Mouse (Mus musculus): ENCODE measurements at regions not wholly inside any gene's neighbourhood (a gene's known extent, or its start where the extent isn't known, plus 50 kb on each side); places are given as distances from the start of the nearest gene placed in this dataset.

DNA sequence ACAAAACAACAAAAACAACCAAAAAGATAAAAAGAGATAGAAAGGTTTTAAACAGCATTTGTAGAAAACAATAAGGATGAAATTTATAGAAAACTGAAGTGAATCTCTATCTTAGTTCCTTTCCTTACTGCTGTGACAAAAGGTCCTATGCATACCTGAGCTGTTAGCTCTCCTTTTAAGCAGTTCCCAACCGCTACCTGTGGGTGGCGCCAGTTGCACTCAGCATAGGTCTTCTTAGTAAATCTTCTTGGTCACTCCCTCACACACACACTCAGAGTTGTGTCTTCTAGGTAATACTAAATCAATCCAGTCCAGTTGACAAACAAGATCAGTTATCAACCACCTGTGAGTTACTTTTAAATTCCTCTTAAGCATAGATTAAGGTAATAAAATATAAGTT lies 355.5 kb upstream of the Prkcq start:
- no peak for DNase-seq (ENCODE audit: low spot score)

DNA sequence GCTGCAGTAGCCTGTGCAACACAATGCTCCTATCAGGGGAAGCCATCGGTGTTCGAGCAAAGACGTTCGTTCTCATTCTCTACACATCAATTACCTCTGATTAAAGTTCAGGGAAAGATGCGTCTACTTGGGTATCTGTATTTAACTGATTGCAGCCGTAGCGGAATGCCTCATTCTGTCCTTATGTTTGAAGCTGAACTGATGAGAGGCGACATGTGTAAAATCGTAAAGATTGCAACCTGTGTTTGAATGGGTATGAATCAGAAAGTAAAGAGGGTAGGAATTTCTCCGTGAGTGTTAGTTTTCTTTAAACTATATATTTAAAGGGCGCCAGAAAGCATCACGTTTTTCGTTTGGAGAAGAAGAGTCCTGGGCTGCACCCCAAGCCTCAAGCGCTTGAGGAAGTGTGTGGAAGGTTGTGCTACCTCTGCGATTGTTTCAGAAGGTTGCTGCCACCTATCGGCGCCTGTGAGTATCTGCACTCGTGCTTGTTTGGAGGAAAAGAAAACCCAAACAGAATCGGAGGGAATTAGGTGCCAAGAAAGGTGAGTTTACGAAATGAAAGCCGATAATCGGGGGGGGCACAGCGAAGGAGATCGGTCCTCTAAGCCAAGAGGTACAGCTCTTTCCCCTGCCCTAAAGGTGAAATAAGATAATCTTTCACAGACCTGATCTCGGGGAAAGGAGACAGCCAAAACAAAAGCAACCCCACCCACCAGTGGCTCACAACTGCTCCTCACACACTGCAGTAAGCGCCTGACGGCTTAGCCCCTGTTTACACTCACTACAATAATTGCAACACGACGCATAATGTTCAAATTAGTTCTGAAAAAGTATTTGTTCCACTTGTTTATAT lies 346.4 kb upstream of the Prkcq start:
- DNase-seq (ENCODE audit: low spot score) = peak; percentile 87

DNA sequence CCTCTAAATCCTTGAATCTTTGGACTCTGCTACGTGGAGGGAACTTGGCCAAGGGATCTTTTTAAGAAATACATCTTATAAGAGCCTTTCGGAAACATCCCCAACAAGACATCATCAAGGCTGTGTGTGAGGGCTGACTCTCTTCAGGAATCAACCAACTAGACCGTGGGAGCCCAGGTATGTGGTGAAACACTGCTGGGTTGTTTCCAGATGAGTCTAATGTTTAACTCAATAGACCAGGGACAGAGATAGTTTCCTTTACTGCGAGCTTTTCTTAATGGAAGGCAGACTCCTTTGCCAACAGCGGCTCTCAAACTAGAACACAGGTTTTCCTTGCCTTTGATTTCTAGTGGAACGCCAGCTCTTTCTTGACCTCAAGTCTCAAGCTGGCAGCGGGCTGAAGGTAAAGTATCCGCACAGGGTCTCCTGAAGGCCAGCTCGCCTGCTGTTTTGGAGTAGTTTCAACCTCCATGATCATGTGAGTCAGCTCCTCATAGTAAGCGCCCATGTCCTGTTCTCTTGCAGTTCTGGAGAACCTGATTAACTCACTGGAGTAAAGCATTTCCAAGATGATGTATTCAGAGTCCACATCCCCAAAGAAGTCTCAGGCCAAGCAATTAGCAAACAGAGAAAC lies 345.7 kb upstream of the Prkcq start:
- no peak for DNase-seq (ENCODE audit: low spot score)

DNA sequence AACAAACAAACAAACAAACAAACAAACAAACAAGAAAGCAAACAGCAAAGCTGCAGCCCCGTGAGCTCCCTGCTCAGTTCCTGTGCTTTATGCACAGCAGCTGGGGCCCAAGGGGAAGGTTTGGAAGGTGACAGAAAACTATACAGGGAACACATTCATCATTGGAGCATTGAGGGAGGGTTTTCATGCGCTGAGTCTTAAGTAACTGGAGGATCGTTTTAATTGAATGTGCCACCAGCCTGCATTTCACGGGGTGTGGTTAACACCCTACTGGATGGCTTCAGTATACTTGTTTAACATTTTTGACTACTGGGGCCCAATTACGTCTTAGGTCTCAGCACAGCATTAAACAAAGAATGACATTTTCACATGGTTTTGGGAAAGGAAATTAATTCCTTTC lies 331.9 kb upstream of the Prkcq start:
- no peak for DNase-seq (ENCODE audit: low spot score)

DNA sequence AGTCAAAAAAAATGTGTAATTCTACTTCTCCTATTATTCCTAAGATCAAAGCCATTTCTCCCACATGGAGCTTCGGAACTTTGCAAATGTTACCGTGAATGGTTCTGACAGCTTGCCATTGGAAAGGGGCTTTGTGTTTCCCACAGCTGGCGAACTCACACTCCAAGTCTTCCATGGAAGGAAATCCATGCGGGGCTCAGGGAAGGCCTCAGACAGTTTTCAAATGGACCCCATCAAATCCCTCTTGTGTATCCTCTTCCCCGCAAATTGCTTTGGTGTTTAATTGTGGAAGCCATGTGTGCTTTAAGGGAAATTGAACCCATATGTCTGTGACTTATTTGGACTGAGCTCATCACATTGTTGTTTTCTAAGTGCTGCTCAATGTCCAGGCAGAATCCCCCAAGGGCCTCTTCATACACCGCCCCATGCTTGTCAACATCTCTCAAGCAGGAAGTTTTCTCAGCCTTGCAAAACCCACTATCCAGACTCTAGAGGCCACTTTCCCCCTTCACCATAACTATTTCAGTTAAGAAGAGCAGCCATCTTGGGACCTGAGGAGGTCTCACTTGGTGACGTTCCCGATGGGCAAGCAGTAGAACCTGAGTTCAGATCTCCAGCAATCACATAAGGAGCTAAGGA lies 310.1 kb upstream of the Prkcq start:
- DNase-seq (ENCODE audit: low spot score) = no peak

DNA sequence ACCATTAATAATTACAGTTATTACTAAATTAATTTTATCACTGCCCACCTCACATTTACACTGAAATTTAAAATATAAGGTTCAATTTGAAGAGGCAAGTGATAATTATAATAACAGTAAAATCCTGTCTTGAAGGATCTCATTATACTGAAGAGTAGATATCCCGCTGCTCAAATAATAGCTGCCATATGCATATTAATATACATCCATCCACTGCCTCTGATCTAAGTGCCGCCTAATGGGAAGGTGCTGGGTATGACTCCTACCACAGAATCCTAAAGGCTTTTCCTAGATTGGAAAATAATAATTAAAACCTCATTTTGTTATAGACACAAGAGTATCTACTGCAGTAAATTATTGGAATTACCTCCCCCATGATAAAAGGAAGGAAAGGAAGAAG lies 307.5 kb upstream of the Prkcq start:
- no peak for DNase-seq (ENCODE audit: low spot score)

DNA sequence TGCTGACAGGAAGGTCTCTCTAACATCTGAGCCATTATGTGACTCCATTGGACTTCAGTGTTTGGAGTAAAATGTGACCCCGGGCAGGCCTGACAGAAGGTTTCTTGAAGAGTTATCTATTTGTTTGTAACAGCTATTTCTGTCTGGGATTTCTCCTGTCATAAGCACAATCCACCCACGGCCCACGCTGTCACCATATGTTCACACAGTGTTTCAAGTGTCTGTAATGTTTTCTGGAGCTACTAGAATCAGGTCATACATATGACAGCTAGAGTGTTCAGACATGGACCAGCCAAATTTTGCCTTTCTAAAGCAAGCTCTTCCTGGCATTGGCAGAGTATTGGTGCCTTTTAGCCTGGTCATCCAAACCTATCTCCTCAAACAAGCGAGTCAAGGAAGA lies 297.6 kb upstream of the Prkcq start:
- DNase-seq (ENCODE audit: low spot score) = no peak

DNA sequence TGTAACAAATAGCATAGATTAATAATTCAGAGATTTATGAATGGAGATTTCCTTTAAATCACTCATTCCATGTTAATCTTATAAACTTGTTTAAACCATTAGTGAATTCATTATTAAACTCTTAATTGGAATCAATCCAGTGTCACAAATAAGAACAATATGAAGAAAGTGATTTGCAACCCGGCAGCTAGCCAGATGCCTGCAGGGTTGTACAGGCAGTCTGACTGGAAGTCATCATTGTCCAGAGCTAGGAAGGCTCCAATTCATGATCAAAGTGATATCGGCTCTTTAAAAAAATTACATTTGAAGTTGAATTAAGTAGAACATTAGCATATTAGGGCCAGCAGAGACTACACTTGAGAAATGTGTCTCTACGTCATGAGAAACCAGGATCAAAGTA lies 270.0 kb upstream of the Prkcq start:
- DNase-seq (ENCODE audit: low spot score) = no peak

DNA sequence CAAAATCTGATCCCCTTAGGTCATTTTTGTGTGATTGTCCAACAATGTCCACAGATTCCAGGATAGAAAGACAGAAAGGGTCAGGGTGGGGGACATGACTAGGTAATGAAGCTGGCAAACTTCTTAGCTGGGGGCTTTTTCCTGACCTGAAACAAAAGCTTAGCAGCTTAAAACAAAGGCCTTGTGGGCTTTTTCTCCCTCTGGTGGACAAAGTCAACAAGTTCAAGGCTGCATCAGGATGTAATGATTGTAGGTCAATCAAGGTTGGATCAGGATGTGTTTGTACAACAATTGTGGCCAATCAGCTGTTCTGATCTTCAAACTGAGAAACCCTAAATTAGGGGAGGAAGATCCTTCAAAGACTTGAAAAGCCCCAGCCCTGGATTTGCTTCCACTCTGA lies 252.0 kb upstream of the Prkcq start:
- no peak for DNase-seq (ENCODE audit: low spot score)

DNA sequence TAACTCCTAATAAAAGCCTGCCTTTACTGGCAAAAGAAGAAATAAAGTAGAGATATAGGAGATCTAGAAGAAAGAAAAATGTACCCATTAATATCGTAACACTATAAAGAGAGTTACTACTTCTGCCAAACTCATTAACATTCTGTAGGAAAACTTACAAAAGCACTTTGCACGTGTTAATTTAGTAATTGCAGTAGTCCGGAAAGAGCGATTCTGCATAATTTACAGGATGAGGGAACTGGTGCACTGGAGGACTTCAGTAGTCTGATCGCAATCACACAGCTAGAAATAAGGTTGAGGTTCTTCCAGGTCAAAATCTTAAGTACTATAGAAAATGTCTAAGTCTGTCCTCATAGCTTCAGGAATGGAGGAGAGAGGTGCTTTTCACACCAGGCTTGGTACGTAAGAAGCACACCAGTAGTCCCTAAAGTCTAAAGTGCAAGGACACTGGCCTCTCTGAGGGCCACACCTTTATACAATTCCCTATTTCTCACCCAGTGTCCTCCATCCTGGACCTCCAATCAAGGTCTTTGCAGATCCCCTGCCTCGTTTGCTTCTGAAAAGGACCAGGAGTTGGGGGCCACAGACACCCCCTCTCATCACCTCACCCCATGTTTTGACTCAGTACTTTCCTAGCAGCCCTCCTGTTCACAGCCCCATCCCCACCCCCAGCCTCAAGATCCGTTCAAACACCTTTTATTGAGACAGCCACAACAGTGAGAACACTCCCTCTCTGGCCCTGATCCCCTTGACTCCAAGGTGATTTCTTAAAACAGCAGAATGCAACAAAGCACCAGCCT lies 251.0 kb upstream of the Prkcq start:
- DNase-seq (ENCODE audit: low spot score) = no peak

DNA sequence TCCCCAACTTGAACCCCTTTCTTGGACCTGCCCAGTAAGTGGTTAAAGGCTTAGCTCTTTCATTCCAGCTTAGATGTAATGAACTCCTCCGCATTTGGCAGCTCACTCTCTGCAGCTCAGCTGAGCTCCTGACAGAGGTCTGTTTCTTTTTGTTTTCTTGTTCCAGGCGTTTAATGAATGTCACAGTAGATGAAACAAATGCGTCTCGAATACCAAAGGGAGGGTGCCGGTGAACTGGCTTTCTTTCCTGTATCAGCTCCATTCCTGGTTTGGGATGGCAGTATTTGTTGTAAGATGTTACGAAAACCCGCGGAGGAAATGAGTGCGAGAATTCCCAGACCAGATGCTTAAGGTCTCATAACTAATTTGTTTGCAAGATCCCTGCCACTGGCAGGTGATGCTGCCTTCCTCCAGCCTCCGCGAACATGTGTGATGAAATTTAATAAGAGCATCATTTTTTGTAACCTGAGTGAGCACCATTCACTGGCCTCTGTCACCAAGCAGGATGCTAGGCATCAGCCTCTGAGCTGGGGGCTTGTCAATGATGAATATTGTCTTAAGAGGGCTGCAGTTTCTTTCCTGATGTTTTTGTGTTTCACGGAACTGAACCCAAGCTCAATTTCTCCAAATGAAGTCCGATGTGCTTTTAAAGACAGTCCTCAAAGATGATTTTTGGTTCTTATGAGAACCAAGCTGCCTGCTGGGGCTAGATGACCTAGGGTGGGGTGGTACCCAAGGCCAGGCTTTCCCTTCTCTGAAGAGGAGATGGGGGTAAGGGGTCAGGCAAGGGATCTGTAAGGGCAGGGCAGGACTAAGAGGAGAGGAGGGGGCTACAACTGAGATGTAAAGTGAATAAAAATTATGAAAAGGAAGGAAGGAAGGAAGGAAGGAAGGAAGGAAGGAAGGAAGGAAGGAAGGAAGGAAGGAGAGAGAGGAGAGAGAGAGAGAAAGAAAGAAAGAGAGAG lies 250.1 kb upstream of the Prkcq start:
- DNase-seq (ENCODE audit: low spot score) = no peak

DNA sequence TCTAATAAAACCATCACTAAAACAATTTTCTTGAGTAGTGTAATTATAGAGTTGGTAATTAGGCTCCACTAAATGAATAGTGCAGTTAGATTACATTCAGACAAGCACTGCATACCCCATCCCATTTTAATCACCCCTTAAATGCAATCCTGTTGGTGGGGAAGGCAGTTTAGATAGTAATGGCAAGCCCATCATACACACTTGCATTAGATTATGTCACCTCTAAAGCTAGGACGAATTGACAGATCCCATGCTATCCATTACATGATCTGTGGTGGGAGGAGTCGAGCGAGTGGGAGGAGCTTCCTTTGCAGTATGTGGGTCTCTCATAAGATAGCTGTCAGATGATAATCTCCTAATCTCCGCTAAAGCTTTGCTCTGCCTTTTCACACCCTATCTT lies 247.9 kb upstream of the Prkcq start:
- DNase-seq (ENCODE audit: low spot score) = no peak

DNA sequence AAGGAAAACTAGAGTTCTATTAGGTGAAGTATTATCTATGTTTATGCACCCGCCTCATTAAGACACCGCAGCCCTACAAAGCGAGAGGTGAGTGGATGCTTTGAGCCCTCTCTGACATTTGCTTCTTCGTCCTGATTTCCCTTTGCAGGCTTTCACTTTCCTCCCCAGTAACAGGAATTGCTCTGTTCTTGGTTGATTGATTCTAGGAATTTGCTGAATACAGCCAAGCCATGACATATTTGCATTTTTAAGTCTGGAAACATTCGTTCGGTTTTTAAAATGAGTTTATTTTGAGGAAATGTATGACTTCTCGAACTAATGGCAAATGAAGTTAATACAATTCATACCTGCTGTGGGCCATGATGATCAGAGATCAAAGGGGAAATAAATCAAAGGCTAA lies 246.5 kb upstream of the Prkcq start:
- DNase-seq (ENCODE audit: low spot score) = no peak

DNA sequence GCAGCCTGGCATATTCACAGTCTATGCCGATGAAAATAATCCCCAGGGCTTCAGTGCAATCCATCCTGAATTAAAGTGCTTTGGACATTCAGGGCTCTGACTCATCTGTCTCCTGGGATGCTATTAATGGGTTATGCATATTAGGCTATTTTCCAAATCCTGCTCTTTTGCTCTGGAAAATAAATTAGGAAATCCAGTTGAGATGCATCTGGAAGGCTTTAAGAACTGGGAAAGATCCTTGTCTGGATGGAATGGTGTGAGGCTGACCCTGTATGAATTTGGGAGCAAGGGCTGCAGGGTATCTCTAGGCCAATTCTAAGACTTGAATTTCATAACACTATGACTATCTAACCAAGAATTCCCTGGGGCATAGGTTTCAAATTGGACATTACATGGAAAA lies 234.5 kb upstream of the Prkcq start:
- no peak for DNase-seq (ENCODE audit: low spot score)

DNA sequence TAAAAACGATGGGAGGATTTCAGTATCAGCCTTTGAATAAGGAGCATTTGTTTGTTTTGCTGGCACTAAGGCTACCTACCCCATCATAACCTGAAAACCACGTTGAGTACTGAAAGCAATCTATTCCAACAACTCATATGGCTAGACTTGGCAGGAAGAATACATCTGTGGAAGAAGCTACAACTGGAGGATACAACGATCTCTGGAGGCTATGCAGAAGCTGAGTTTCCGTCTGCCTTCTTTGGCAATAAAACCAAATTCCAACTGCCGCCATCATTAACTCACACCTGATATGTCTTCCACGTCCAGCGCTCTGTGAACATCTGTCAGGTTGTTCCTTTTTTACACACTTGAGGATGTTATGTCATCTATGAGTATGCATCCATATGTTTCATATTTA lies 206.7 kb upstream of the Prkcq start:
- no peak for DNase-seq (ENCODE audit: low spot score)

DNA sequence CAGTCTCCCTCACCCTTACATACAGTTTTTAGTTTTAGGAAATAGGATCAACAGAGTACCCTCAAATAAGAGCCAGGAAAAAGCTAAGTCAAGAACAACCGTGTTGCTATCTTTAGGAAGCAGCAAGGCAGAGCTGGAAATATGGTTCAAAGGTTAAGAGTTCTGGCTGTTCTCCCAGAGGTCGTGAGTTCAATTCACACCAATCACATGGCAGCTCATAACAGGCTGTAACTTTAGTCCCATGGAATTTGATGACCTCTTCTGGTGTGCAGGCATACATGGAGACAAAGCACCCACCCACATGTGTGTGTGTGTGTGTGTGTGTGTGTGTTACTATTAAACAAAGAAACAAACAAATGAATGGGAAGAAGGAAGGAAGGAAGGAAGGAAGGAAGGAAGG lies 205.0 kb upstream of the Prkcq start:
- DNase-seq (ENCODE audit: low spot score) = no peak

DNA sequence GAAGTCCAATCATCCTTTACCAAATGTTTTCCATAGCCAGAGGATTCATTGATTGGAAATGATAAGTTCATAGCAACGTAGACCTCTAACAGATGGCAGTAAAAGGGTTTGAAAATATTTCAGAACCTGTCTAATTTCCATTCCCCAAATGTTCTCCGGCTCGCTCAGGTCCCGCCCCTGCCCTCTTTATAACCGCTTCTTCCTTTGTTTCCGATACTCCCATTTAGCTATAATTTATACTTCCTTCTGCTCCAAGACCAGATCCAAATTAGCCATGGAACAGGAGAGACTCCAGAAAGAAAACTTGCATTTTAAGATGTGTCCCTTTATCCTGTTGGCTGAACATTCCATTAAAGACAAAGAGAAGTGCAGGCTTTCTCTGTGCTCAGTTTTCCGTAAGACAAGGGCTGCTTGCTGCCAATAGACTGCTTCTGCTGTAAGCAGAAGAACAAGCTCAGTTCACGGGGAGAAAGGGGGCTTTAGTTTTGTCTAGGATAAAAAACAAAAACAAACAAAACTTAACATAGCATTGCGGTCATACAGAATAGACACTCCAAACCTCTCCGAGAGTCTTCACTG lies 202.7 kb upstream of the Prkcq start:
- DNase-seq (ENCODE audit: low spot score) = no peak

DNA sequence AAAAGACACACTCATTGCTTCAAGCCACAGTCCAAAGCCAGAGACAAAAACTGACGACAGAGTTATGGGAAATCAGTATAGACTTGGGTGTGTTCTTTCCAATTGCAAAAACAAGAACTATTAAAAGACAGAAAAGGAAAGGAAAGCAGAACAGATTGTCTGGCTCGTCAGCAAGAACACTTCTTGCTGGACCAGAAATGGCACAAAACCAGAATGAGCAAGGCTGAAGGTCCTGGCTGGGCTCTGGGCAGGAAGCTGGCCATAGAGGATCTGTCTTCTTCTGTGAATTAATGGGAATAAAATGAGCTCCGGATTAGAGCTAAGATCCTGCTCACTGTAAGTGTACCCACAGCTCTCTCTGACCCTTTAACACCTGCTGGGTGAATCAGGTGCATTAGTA lies 199.9 kb upstream of the Prkcq start:
- DNase-seq (ENCODE audit: low spot score) = no peak

DNA sequence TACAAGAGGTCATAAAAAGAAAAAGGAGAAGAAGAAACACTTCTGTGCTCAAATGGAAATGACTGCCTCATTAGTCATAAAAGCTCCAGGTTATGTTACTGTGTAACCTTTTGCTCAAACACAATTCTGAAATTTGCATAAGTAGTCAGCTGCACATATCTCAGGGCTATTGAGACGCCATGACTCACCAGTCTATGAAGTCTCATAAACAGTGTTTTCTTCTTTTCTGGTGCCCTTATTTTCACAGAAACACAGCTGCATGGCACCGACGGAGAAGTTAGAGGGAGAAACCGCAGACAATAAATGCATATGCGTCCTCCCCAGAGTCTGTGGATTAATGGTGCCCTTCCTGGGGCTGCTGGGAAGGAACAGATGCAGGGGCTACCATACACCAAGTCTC lies 193.1 kb upstream of the Prkcq start:
- no peak for DNase-seq (ENCODE audit: low spot score)

DNA sequence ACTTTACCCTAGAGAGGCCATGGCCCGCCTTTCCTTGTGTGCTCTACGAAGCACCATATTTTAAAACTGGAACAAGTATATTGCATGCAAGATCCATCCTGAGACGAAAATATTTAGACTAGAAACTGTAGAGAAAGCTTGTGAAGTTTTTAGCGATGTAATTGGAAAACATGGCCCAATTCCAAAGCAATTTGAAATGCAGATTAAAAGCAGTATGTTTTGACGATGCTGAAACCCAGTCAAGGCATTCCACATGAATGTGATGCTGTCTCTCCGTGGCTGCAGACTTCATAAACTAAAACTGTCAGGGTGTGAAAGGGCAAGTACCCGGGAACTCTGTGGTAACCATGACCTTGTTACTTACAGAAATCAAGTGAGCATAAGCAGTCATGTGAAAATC lies 185.8 kb upstream of the Prkcq start:
- peak; percentile 34 for DNase-seq (ENCODE audit: low spot score)
